Mouse (Mus musculus) CH12.LX (cell line): ENCODE measurements at regions not wholly inside any gene's neighbourhood (a gene's known extent, or its start where the extent isn't known, plus 50 kb on each side); places are given as distances from the start of the nearest gene placed in this dataset.

ENCODE experiments used
- IRF4 ChIP-seq: IDR thresholded peaks from 2 replicates; pipeline ENCODE4 v1.6.1; 2014; ENCODE audit warnings: low read depth, mild to moderate bottlenecking, inconsistent platforms, low read length, improper control_type of control experiment
- MAFK ChIP-seq: IDR thresholded peaks from 2 replicates; pipeline ENCODE4 v1.6.1; 2011; ENCODE audit warnings: low read length, improper control_type of control experiment; ENCODE audit not compliant: insufficient replicate concordance
- MEF2A ChIP-seq: IDR thresholded peaks from 2 replicates; pipeline ENCODE4 v1.6.1; 2014; ENCODE audit warnings: low read depth, mild to moderate bottlenecking, inconsistent platforms, low read length, improper control_type of control experiment, borderline replicate concordance

- no peak for TF ChIP-seq MAFK
- TF ChIP-seq MEF2A, result no peak
- TF ChIP-seq IRF4, result no peak
Observed at GRCm38 (mm10) chr2:157681931-157682330, 55.3 kb upstream of the Ctnnbl1 start (continued).
